Mouse (Mus musculus) adrenal gland, adult 8-10 months (tissue): Measurements from ENCODE around the gene Kcnc1. TPM values are rescaled to one million over a fixed set of nuclear protein-coding genes. Genes with fewer than 3 reads are reported as not detected.

ENCODE experiments used
- DNase-seq: peaks from one replicate; pipeline ENCODE4 v3.0.0; 2022
- total RNA-seq, 4 experiments: library from RNA; stranded (reverse); gene quantifications; 2 replicates each; pipeline ENCODE4 v1.2.4; 2022

Kcnc1 gene
- total RNA-seq, 4 experiments from 2014 or later: 0.70 to 0.87 (median 0.77) TPM

GRCm38 (mm10) chr7:46422764-46423412 lies 26.6 kb downstream of the Kcnc1 start:
- peak; percentile 20 for DNase-seq

- DNase-seq: no peak
Measured at GRCm38 (mm10) chr7:46423951-46424350, 27.7 kb downstream of the Kcnc1 start.

GRCm38 (mm10) chr7:46425012-46425411 lies 28.7 kb downstream of the Kcnc1 start:
- DNase-seq: no peak

- DNase-seq: no peak
Measured at GRCm38 (mm10) chr7:46433874-46434273, 37.6 kb downstream of the Kcnc1 start.

- no peak for DNase-seq
Measured at GRCm38 (mm10) chr7:46435833-46436232, 39.5 kb downstream of the Kcnc1 start.

GRCm38 (mm10) chr7:46438537-46439141 lies 42.3 kb downstream of the Kcnc1 start:
- DNase-seq: no peak

- peak; percentile 21 for DNase-seq
Measured at GRCm38 (mm10) chr7:46443163-46443562, 46.9 kb downstream of the Kcnc1 start.

GRCm38 (mm10) chr7:46445896-46446295 lies 49.6 kb downstream of the Kcnc1 start:
- DNase-seq: no peak

GRCm38 (mm10) chr7:46447473-46448165 lies 51.3 kb downstream of the Kcnc1 start:
- no peak for DNase-seq

GRCm38 (mm10) chr7:46448922-46449645 lies 52.8 kb downstream of the Kcnc1 start:
- no peak for DNase-seq

- DNase-seq: no peak
Measured at GRCm38 (mm10) chr7:46453930-46454679, 57.8 kb downstream of the Kcnc1 start.

GRCm38 (mm10) chr7:46457889-46458288 lies 61.6 kb downstream of the Kcnc1 start:
- DNase-seq: no peak

GRCm38 (mm10) chr7:46459200-46459599 lies 62.9 kb downstream of the Kcnc1 start:
- no peak for DNase-seq

- DNase-seq: no peak
Measured at GRCm38 (mm10) chr7:46459605-46460245, 63.4 kb downstream of the Kcnc1 start.

GRCm38 (mm10) chr7:46462287-46462686 lies 66.0 kb downstream of the Kcnc1 start:
- no peak for DNase-seq

- DNase-seq: no peak
Measured at GRCm38 (mm10) chr7:46463136-46463535, 66.8 kb downstream of the Kcnc1 start.

- DNase-seq: no peak
Measured at GRCm38 (mm10) chr7:46466422-46466981, 70.2 kb downstream of the Kcnc1 start.

GRCm38 (mm10) chr7:46469542-46469941 lies 73.2 kb downstream of the Kcnc1 start:
- no peak for DNase-seq

- DNase-seq: no peak
Measured at GRCm38 (mm10) chr7:46471054-46471737, 74.9 kb downstream of the Kcnc1 start.

GRCm38 (mm10) chr7:46473141-46473540 lies 76.8 kb downstream of the Kcnc1 start:
- DNase-seq: no peak

GRCm38 (mm10) chr7:46475464-46475863 lies 79.2 kb downstream of the Kcnc1 start:
- peak; percentile 25 for DNase-seq
